Mouse (Mus musculus) lung, postnatal 0 days (tissue): Measurements from ENCODE around the gene Mrpl35. TPM values are rescaled to one million over a fixed set of nuclear protein-coding genes. Genes with fewer than 3 reads are reported as not detected.

ENCODE experiments used
- ATAC-seq: fragments of 200-750 bp; cut with Nextera tagmentation; 2 replicates; pipeline ENCODE4 v1.8.0; 2017; ENCODE audit warnings: moderate library complexity
- DNase-seq: peaks from one replicate; pipeline ENCODE4 v3.0.0-alpha.2; 2016; ENCODE audit warnings: low spot score
- H3K27ac ChIP-seq: fragments of 300-500 bp; sonication (generic); 2 replicates; pipeline ENCODE4 v1.5.1; 2014; ENCODE audit warnings: antibody characterized with exemption, mild to moderate bottlenecking, low read length, mixed read lengths
- H3K27me3 ChIP-seq: fragments of 300-500 bp; sonication (generic); replicated peaks from 2 replicates; pipeline ENCODE4 v1.6.1; 2014; ENCODE audit warnings: low read length, mixed read lengths; ENCODE audit not compliant: insufficient read depth
- H3K36me3 ChIP-seq: fragments of 300-500 bp; sonication (generic); 2 replicates; pipeline ENCODE4 v1.6.1; 2014; ENCODE audit warnings: low read length, mixed read lengths; ENCODE audit not compliant: insufficient read depth
- H3K4me1 ChIP-seq: fragments of 300-500 bp; sonication (generic); 2 replicates; pipeline ENCODE4 v1.6.1; 2014; ENCODE audit warnings: antibody characterized with exemption, low read depth, low read length, mixed read lengths; ENCODE audit not compliant: insufficient read depth
- H3K4me2 ChIP-seq: fragments of 300-500 bp; sonication (generic); replicated peaks from 2 replicates; pipeline ENCODE4 v1.6.1; 2014; ENCODE audit warnings: low read depth, mild to moderate bottlenecking, low read length, moderate library complexity, mixed read lengths
- H3K4me3 ChIP-seq: fragments of 300-500 bp; sonication (generic); 2 replicates; pipeline ENCODE4 v1.5.1; 2014; ENCODE audit warnings: low read depth, low read length
- H3K9ac ChIP-seq: fragments of 300-500 bp; sonication (generic); replicated peaks from 2 replicates; pipeline ENCODE4 v1.6.1; 2014; ENCODE audit warnings: low read depth, mild to moderate bottlenecking
- H3K9me3 ChIP-seq: fragments of 300-500 bp; sonication (generic); 2 replicates; pipeline ENCODE4 v1.6.1; 2016; ENCODE audit warnings: low read length, mixed read lengths
- CTCF ChIP-seq: IDR thresholded peaks from 2 replicates; pipeline ENCODE4 v1.5.1; 2016; ENCODE audit warnings: antibody characterized with exemption, mild to moderate bottlenecking
- EP300 ChIP-seq: IDR thresholded peaks from 2 replicates; pipeline ENCODE4 v1.6.1; 2016; ENCODE audit warnings: antibody characterized with exemption, mild to moderate bottlenecking, control low read depth
- WGBS: fragments of 180-500 bp; shearing (Covaris S2); extraction: QIAGEN DNeasy Blood & Tissue Kit; methylation state at CpG from one replicate; pipeline ENCODE4 v1.1.7; 2014; 5-methylcytosine and 5-hydroxymethylcytosine counted together
- polyA plus RNA-seq: library from polyadenylated mRNA; unstranded; fragments of >200 nt; fragmentation: Nextera tagmentation; extraction: Ambion mirVana; gene quantifications from 2 replicates; pipeline ENCODE4 v1.2.1, GENCODE M21; 2015

Gene Mrpl35
- polyA plus RNA-seq, 1 experiment from 2014 or later: 37.8 TPM

- peak; percentile 96 for ATAC-seq
- no peaks in the 10 kb centered on the region for H3K27me3 ChIP-seq
- peak overlapping the region; percentile 42 for H3K4me3 ChIP-seq
- WGBS: 0% methylated on average over 19 of the region's 19 CpGs
- H3K27ac ChIP-seq: no peak overlapping the region
- DNase-seq: peak; percentile 96
- no peaks in the 10 kb centered on the region; the same call in 1 of the 2 replicates for H3K4me1 ChIP-seq
- H3K9me3 ChIP-seq: no peaks in the 10 kb centered on the region
- no peaks in the 10 kb centered on the region for H3K36me3 ChIP-seq
- no peak; the same call in 1 of the 2 replicates for TF ChIP-seq EP300
- no peak for TF ChIP-seq CTCF
- peak overlapping the region; percentile 50 for H3K4me2 ChIP-seq
- H3K9ac ChIP-seq: no peak overlapping the region
Observed at GRCm38 (mm10) chr6:71823488-71823887, 3.3 kb downstream of the Mrpl35 start.

DNA sequence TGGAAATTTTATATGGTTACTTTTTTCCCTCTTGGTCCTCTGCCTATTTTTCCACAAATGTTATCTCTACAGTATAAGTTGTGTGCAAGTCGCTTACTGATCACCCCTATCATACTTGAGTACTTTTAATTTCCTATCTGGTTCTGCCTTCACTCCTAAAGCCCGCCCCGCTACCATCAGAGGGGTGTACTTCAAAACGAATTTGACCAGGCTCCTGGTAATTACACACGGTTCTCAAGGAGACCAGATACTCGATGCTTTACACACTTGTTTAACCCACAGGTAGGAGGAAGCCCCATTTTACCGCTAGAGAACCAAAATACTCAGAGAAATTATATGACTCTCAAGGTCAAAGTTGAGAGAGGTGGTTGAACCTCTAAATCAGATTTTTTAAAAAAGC lies 3.7 kb downstream of the Mrpl35 start:
- Histone ChIP-seq H3K9ac (no peak overlapping the region), H3K36me3 (peaks cover 3% of the 10 kb centered on the region; the same call in 1 of the 2 replicates), H3K27me3 (no peaks in the 10 kb centered on the region), H3K4me3 (peak overlapping the region; percentile 42), H3K9me3 (no peaks in the 10 kb centered on the region), H3K4me2 (peak overlapping the region; percentile 50), H3K4me1 (no peaks in the 10 kb centered on the region; the same call in 1 of the 2 replicates), H3K27ac (no peak overlapping the region)
- DNase-seq (no peak), ATAC-seq (peak; percentile 32)
- 0% methylated on average over 7 of the region's 7 CpGs for WGBS
- TF ChIP-seq EP300: no peak
- no peak for TF ChIP-seq CTCF

DNA sequence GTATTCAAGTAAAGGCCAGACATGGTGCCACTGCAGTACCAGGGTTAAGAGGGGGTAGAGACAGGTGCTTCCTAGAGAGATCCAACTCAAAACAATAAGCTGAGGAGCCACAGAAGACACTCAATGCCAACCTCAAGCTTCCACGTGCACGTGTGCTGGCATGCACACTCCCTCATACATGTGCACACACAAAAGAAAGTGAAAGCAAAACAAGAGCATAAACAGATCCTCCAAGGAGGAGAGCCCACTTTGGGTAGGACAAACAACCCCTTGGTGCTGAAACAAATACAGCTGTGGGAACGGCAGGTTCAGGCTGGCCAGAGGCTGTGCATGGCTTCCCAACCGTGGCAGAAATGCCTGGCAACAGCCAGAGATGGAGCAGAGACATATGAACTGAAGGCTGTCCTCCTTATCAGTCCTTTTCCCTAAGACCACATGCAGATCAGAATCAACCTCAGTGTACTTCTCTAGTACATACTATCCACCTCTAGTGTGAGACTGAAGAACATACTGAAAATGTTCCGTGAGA lies 6.9 kb downstream of the Mrpl35 start:
- Histone ChIP-seq H3K36me3 (peaks cover 17% of the 10 kb centered on the region), H3K27ac (no peak overlapping the region), H3K9ac (no peak overlapping the region), H3K27me3 (no peaks in the 10 kb centered on the region), H3K9me3 (no peaks in the 10 kb centered on the region), H3K4me1 (no peaks in the 10 kb centered on the region; the same call in 1 of the 2 replicates), H3K4me3 (no peak overlapping the region), H3K4me2 (no peak overlapping the region)
- 81% methylated on average over 5 of the region's 5 CpGs for WGBS
- no peak for DNase-seq
- TF ChIP-seq EP300 (no peak), CTCF (no peak)
- ATAC-seq: no peak

- H3K27me3 ChIP-seq: no peaks in the 10 kb centered on the region
- no peak overlapping the region for H3K9ac ChIP-seq
- H3K27ac ChIP-seq: no peak overlapping the region
- ATAC-seq (no peak), DNase-seq (no peak)
- no peaks in the 10 kb centered on the region for H3K4me1 ChIP-seq
- 79% methylated on average over 2 of the region's 2 CpGs for WGBS
- no peak overlapping the region for H3K4me3 ChIP-seq
- TF ChIP-seq CTCF: no peak
- TF ChIP-seq EP300: no peak
- H3K9me3 ChIP-seq: no peaks in the 10 kb centered on the region
- H3K36me3 ChIP-seq: peaks cover 11% of the 10 kb centered on the region; the same call in 1 of the 2 replicates
- no peak overlapping the region for H3K4me2 ChIP-seq
Observed at GRCm38 (mm10) chr6:71812820-71813219, 13.9 kb downstream of the Mrpl35 start.

DNA sequence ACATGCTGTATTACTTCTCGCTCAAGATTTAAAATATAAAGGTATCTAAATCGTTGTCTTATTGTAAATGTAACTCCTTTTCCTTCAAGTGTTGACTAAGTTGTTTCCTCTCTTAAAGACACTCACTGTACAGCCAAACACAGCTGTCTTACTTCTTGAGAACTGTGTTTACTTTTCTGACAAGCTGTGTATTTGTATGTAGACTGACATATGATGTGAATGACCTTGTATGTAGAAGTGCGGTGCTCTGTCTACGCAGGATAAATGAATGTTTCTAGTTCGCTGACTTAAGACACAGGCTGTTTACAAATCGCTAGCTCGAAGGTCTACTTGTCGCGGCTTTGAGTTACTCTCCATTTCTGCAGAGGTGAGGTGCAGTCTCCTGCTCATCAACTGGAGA lies 16.9 kb downstream of the Mrpl35 start:
- ATAC-seq (no peak), DNase-seq (no peak)
- no peaks in the 10 kb centered on the region for H3K27me3 ChIP-seq
- H3K9ac ChIP-seq: no peak overlapping the region
- H3K27ac ChIP-seq: no peak overlapping the region
- 41% methylated on average over 9 of the region's 9 CpGs for WGBS
- TF ChIP-seq CTCF (no peak), EP300 (no peak)
- H3K9me3 ChIP-seq: no peaks in the 10 kb centered on the region
- H3K36me3 ChIP-seq: no peaks in the 10 kb centered on the region
- no peak overlapping the region for H3K4me2 ChIP-seq
- no peak overlapping the region for H3K4me3 ChIP-seq
- H3K4me1 ChIP-seq: no peaks in the 10 kb centered on the region

DNA sequence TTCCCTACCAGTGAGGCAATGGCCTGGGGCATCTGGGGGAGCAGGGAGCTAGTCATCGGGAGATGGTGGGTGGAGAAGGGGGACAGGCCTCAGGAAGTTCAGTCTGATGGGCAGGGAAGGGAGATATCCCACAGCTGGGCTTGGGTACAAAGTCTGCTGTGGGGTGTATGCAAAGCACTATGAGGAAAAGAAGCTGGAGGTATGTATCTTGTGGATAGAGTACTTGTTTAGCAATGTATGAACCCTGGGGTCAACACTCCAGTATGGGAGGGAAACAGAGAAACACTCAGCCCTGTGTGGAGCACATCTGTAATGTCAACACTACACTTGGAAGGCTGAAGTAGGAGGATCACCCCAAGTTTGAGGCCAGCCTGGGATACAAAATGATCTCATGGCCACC lies 20.1 kb downstream of the Mrpl35 start:
- no peak overlapping the region for H3K4me3 ChIP-seq
- H3K36me3 ChIP-seq: no peaks in the 10 kb centered on the region
- H3K27me3 ChIP-seq: no peaks in the 10 kb centered on the region
- TF ChIP-seq EP300: no peak
- no peak for TF ChIP-seq CTCF
- WGBS: 74% methylated on average over 1 of the region's 1 CpGs
- ATAC-seq (no peak), DNase-seq (no peak)
- no peaks in the 10 kb centered on the region for H3K4me1 ChIP-seq
- H3K9me3 ChIP-seq: no peaks in the 10 kb centered on the region
- H3K27ac ChIP-seq: no peak overlapping the region
- no peak overlapping the region for H3K9ac ChIP-seq
- no peak overlapping the region for H3K4me2 ChIP-seq
